Mouse (Mus musculus) intestine, postnatal 0 days (tissue): ENCODE results near the gene Fuca1. TPM values are rescaled to one million over a fixed set of nuclear protein-coding genes. Genes with fewer than 3 reads are reported as not detected.

Experiments
- ATAC-seq: fragments of 200-750 bp; cut with Nextera tagmentation; 2 replicates; pipeline ENCODE4 v1.8.0; 2017; ENCODE audit warnings: mild to moderate bottlenecking, moderate TSS enrichment, moderate library complexity
- H3K27ac ChIP-seq: fragments of 300-500 bp; sonication (generic); 2 replicates; pipeline ENCODE4 v1.5.1; 2014; ENCODE audit warnings: mild to moderate bottlenecking, low read depth, low read length, moderate library complexity
- H3K27me3 ChIP-seq: fragments of 300-500 bp; sonication (generic); replicated peaks from 2 replicates; pipeline ENCODE4 v1.6.1; 2014; ENCODE audit warnings: low read length, mixed read lengths; ENCODE audit not compliant: control insufficient read depth, insufficient read depth
- H3K36me3 ChIP-seq: fragments of 300-500 bp; sonication (generic); 2 replicates; pipeline ENCODE4 v1.6.1; 2014; ENCODE audit warnings: mild to moderate bottlenecking, moderate library complexity; ENCODE audit not compliant: control insufficient read depth, insufficient read depth
- H3K4me1 ChIP-seq: fragments of 300-500 bp; sonication (generic); replicated peaks from 2 replicates; pipeline ENCODE4 v1.6.1; 2014; ENCODE audit warnings: antibody characterized with exemption, low read length, mixed read lengths; ENCODE audit not compliant: control insufficient read depth, insufficient read depth
- H3K4me2 ChIP-seq: fragments of 300-500 bp; sonication (generic); replicated peaks from 2 replicates; pipeline ENCODE4 v1.6.1; 2014; ENCODE audit warnings: low read depth, mild to moderate bottlenecking, moderate library complexity
- H3K4me3 ChIP-seq: fragments of 300-500 bp; sonication (generic); 2 replicates; pipeline ENCODE4 v1.5.1; 2014; ENCODE audit warnings: low read depth, low read length
- H3K9ac ChIP-seq: fragments of 300-500 bp; sonication (generic); 2 replicates; pipeline ENCODE4 v1.6.1; 2014; ENCODE audit warnings: mild to moderate bottlenecking, low read depth, low read length
- H3K9me3 ChIP-seq: fragments of 300-500 bp; sonication (generic); 2 replicates; pipeline ENCODE4 v1.6.1; 2016; ENCODE audit warnings: mixed run types; ENCODE audit not compliant: control insufficient read depth
- CTCF ChIP-seq: sonication (generic); IDR thresholded peaks from 2 replicates; pipeline ENCODE4 v1.5.1; 2016; ENCODE audit warnings: low read depth, mild to moderate bottlenecking, control low read depth, antibody characterized with exemption, moderate library complexity
- WGBS: fragments of 180-500 bp; shearing (Covaris S2); extraction: QIAGEN DNeasy Blood & Tissue Kit; methylation state at CpG from one replicate; pipeline ENCODE4 v1.1.7; 2014; 5-methylcytosine and 5-hydroxymethylcytosine counted together
- polyA plus RNA-seq: library from polyadenylated mRNA; unstranded; fragments of >200 nt; fragmentation: Nextera tagmentation; extraction: Ambion mirVana; gene quantifications from 2 replicates; pipeline ENCODE4 v1.2.1, GENCODE M21; 2015

The Fuca1 gene
- polyA plus RNA-seq, 1 experiment from 2014 or later, result 717 TPM

DNA sequence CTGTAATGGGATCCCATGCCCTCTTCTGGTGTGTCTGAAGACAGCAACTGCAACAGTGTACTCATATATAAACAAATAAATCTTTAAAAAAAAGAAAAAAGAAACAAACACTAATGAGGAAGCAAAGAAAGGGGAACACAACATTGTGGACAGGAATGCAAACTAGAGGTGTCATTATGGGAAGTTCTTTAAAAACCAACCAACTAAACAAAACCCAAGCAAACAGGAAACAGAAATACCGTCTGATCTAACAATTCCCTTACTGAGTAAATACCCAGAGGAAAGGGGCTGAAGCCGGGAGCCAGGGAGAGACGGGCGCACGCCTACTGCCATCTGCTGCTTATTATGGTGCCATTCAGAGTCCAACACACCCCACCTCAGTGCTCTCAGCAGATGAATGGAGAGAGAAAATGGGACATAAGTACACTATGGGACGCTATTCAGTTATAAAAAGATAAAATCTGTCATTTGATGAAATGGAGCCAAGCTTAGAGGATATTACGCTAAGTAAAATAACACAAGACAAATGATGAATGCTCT, 61.1 kb downstream of the Fuca1 start:
- 57% methylated on average over 7 of the region's 7 CpGs for WGBS
- peak overlapping the region; percentile 57; the same call in 1 of the 2 replicates for H3K27ac ChIP-seq
- no peaks in the 10 kb centered on the region for H3K9me3 ChIP-seq
- no peak overlapping the region for H3K4me2 ChIP-seq
- H3K27me3 ChIP-seq, result no peaks in the 10 kb centered on the region
- 0 out of 2 replicates have a peak, but pooled peaks cover 8% of the 10 kb centered on the region for H3K4me1 ChIP-seq
- H3K4me3 ChIP-seq, result no peak overlapping the region
- no peak for ATAC-seq
- TF ChIP-seq CTCF, result no peak; the same call in 1 of the 2 replicates
- H3K9ac ChIP-seq, result no peak overlapping the region
- H3K36me3 ChIP-seq, result peaks cover 27% of the 10 kb centered on the region

DNA sequence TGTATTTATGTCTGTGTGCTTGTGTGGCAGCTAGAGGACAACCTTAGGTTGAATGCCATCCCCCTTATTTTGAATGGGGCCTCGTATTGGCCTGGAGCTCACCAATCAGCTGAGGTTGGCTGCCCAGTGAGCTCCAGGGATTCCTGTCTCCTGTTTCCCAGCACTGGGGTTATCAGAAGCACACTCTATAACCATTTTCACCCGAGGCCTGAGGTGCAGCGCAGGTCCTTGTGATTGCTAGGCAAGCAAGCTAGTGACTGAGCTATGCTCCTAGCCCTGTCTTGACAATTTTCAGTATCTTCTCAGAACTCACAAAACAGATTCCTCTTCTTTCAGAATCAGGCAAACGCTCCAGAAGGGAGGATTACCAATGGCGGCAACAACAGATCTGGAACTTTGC, 64.0 kb downstream of the Fuca1 start:
- no peak overlapping the region for H3K9ac ChIP-seq
- no peak for TF ChIP-seq CTCF
- no peak overlapping the region for H3K4me2 ChIP-seq
- no peaks in the 10 kb centered on the region for H3K9me3 ChIP-seq
- no peaks in the 10 kb centered on the region for H3K27me3 ChIP-seq
- no peak overlapping the region for H3K27ac ChIP-seq
- peaks cover 16% of the 10 kb centered on the region; the same call in 1 of the 2 replicates for H3K36me3 ChIP-seq
- H3K4me3 ChIP-seq, result no peak overlapping the region
- no peak for ATAC-seq
- H3K4me1 ChIP-seq, result 0 out of 2 replicates have a peak, but pooled peaks cover 8% of the 10 kb centered on the region
- 77% methylated on average over 5 of the region's 5 CpGs for WGBS

DNA sequence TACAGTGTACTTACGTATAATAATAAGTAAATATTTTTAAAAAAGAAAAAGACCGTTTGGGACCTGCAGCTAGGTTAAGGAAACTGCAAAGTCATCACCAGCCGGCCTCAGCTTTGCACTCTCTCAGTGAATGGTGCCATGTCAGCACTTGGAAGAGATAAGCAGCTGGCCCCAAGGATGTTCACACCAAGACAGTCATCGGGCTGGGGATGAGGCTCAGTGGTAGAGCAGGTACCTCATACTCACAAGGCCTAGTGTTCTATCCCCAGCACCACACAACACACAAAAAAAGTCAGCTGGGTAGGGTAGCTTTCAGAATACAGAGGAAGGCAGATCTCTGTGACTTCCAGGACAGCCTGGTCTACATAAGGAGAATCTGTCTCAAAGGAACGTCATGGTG, 64.7 kb downstream of the Fuca1 start:
- TF ChIP-seq CTCF, result no peak
- Histone ChIP-seq H3K36me3 (peaks cover 16% of the 10 kb centered on the region; the same call in 1 of the 2 replicates), H3K4me3 (no peak overlapping the region), H3K27me3 (no peaks in the 10 kb centered on the region), H3K27ac (no peak overlapping the region), H3K9me3 (no peaks in the 10 kb centered on the region), H3K9ac (no peak overlapping the region), H3K4me2 (no peak overlapping the region), H3K4me1 (0 out of 2 replicates have a peak, but pooled peaks cover 8% of the 10 kb centered on the region)
- ATAC-seq, result no peak
- WGBS, result 73% methylated on average over 5 of the region's 5 CpGs

DNA sequence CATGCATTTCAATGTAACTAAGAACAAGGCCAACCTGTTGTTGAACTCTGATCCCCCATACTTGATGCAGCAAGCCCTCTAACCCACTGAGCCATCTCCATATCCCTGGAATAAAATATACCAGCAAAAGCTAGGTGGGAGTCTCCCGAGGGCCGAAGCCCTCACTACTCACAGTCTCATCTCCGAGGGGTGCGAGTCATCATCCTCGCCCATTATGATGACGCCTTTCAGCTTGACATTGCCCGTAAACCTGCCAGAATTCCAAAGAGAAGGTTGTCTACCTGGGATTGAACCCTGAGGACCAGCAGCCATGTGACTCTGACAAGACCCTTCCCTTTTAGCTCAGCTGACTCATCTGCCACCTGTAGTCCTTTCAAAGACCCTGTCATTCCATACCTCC, 65.2 kb downstream of the Fuca1 start:
- TF ChIP-seq CTCF, result no peak
- no peak for ATAC-seq
- Histone ChIP-seq H3K27me3 (no peaks in the 10 kb centered on the region), H3K4me3 (peak overlapping the region; percentile 89), H3K9ac (0 out of 2 replicates have a peak overlapping the region, but pooled peaks have one; percentile 85), H3K27ac (no peak overlapping the region), H3K4me1 (0 out of 2 replicates have a peak, but pooled peaks cover 8% of the 10 kb centered on the region), H3K36me3 (peaks cover 16% of the 10 kb centered on the region; the same call in 1 of the 2 replicates), H3K9me3 (no peaks in the 10 kb centered on the region), H3K4me2 (peak overlapping the region; percentile 94)
- WGBS, result 75% methylated on average over 7 of the region's 7 CpGs

DNA sequence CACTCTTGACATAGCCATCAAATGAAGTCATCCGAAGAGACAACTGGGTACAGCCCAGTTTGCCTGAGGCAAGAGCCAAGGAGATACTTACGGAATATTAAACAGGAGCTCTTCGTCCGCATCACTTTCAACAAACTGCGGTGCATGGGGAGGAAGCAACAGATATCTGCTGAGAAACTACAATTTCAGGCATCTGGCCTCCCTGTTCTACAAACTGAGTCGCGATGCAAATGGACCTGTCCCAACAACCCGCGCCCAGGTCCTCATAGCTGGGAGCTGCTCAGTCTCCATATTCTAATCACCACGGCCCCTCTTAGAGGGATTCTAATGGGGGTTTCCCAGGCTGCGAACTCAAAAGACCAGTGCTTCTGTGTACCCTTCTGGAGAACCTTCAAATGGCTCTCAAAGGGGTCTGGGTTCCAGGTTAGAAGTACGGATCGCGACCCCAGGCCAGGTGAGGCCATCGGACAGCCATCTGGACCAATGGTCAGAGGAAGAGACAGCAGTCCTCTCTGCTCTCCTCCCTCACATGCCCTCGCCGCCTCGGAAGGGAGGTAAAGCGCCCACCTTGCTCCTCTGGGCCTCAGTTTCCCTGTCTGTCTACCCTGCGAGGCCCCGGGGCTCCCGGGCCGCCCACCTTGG, 65.9 kb downstream of the Fuca1 start:
- Histone ChIP-seq H3K4me1 (0 out of 2 replicates have a peak, but pooled peaks cover 8% of the 10 kb centered on the region), H3K36me3 (peaks cover 16% of the 10 kb centered on the region; the same call in 1 of the 2 replicates), H3K27ac (peak overlapping the region; percentile 82), H3K27me3 (no peaks in the 10 kb centered on the region), H3K9ac (peak overlapping the region; percentile 85), H3K4me3 (peak overlapping the region; percentile 89), H3K9me3 (no peaks in the 10 kb centered on the region), H3K4me2 (peak overlapping the region; percentile 94)
- TF ChIP-seq CTCF, result no peak
- ATAC-seq, result no peak; the same call in 1 of the 2 replicates
- 4% methylated on average over 23 of the region's 23 CpGs for WGBS

DNA sequence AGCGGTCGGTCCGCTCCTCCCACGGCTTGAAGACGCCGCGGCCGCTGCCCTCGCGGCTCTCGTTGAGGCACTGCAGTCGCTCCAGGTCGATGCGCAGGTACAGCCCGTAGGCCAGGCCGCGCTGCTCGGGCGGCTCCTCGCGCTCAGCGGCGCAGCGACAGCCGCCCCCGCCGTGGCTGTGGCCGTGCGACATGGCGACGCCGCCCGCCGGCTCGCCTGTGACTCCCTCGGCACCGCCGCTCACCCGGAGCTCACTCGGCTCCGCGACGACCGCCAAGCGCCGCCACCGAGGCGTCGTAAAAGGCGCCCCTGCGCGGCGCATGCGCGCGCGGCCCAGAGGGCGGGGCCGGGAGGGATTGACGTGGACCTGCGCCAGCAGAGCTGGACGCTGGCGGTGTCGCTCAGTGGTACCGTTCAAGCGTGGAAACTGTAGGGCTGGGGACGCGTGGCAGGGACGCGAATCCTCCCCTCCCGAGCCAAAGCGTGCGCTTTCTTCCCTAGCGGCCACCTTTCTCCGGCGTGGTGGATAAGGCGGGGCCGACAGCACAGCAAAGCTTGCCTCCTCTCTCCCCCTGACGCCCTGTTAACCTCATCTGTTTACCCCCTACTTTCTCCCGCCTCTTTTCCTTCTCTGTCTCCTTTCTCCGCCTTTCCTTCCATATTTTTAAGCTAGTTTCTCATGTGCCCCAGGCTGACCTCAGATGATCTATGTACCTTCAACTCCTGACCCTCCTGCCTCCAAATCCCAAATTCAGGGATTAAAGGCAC, 66.6 kb downstream of the Fuca1 start, which contains the start of gene Pithd1:
Gene Pithd1, minus strand, starts transcription at position 322 of the 768 bp plus-strand sequence.
- peak; percentile 87 for ATAC-seq
- Histone ChIP-seq H3K9ac (peak within 1 kb of the TSS; percentile 85), H3K36me3 (peaks cover 16% of the 10 kb centered on the region; the same call in 1 of the 2 replicates), H3K9me3 (no peaks in the 10 kb centered on the region), H3K4me1 (0 out of 2 replicates have a peak, but pooled peaks cover 8% of the 10 kb centered on the region), H3K27me3 (no peaks in the 10 kb centered on the region), H3K4me3 (peak within 1 kb of the TSS; percentile 89), H3K27ac (peak within 1 kb of the TSS; percentile 82), H3K4me2 (peak within 1 kb of the TSS; percentile 94)
- under 1% methylated on average over 80 of the region's 81 CpGs for WGBS
- peak; percentile 58 for TF ChIP-seq CTCF
